Mouse (Mus musculus) liver, embryonic 14.5 days (tissue): Measurements from ENCODE around the gene Trp53bp1. TPM values are rescaled to one million over a fixed set of nuclear protein-coding genes. Genes with fewer than 3 reads are reported as not detected.

Source experiments
- ATAC-seq: fragments of 200-750 bp; cut with Nextera tagmentation; 2 replicates; pipeline ENCODE4 v1.8.0; 2017; ENCODE audit warnings: moderate number of reproducible peaks, mild to moderate bottlenecking, moderate library complexity; ENCODE audit not compliant: insufficient read depth
- DNase-seq, 3 experiments: peaks; one replicate each; pipeline ENCODE4 v3.0.0-alpha.2; 2012 to 2013; ENCODE audit warnings: low read depth in 3 of 3, low spot score in 3 of 3
- H3K27ac ChIP-seq: fragments of 300-500 bp; sonication (generic); 2 replicates; pipeline ENCODE4 v1.5.1; 2014; ENCODE audit warnings: moderate library complexity, mild to moderate bottlenecking, control low read depth, inconsistent platforms
- H3K27me3 ChIP-seq: fragments of 300-500 bp; sonication (generic); 2 replicates; pipeline ENCODE4 v1.6.1; 2014; ENCODE audit warnings: mild to moderate bottlenecking, low read length, moderate library complexity; ENCODE audit not compliant: control insufficient read depth, insufficient read depth
- H3K36me3 ChIP-seq: fragments of 300-500 bp; sonication (generic); replicated peaks from 2 replicates; pipeline ENCODE4 v1.6.1; 2014; ENCODE audit warnings: low read depth; ENCODE audit not compliant: control insufficient read depth, insufficient read depth
- H3K4me1 ChIP-seq, 2 experiments: fragments of 200-500 bp in 1 of 2; fragments of 300-500 bp in 1 of 2; sonication (generic) in 1 of 2; replicated peaks; 2 replicates each; pipeline ENCODE4 v1.6.1; 2012 to 2014; ENCODE audit warnings: antibody characterized with exemption in 1 of 2, inconsistent platforms in 1 of 2, low read length in 1 of 2; ENCODE audit not compliant: control insufficient read depth in 2 of 2, insufficient read depth in 2 of 2
- H3K4me2 ChIP-seq: fragments of 300-500 bp; sonication (generic); 2 replicates; pipeline ENCODE4 v1.6.1; 2014; ENCODE audit warnings: low read depth, mild to moderate bottlenecking, control low read depth, moderate library complexity
- H3K4me3 ChIP-seq, 2 experiments: fragments of 200-500 bp in 1 of 2; fragments of 300-500 bp in 1 of 2; sonication (generic) in 1 of 2; 2 replicates each; pipeline ENCODE4 v1.5.1; 2012 to 2014; ENCODE audit warnings: low read depth in 2 of 2, low read length in 2 of 2, mild to moderate bottlenecking in 2 of 2, control low read depth in 1 of 2, inconsistent platforms in 1 of 2, moderate library complexity in 1 of 2; ENCODE audit not compliant: insufficient read depth in 1 of 2
- H3K9ac ChIP-seq: fragments of 300-500 bp; sonication (generic); replicated peaks from 2 replicates; pipeline ENCODE4 v1.6.1; 2014; ENCODE audit warnings: mild to moderate bottlenecking, control low read depth, moderate library complexity
- H3K9me3 ChIP-seq: fragments of 300-500 bp; sonication (generic); 2 replicates; pipeline ENCODE4 v1.6.1; 2016; ENCODE audit warnings: low read length, mixed read lengths; ENCODE audit not compliant: control insufficient read depth
- CTCF ChIP-seq: IDR thresholded peaks from 2 replicates; pipeline ENCODE4 v1.5.1; 2016; ENCODE audit warnings: antibody characterized with exemption, low read depth, control low read depth
- EP300 ChIP-seq: IDR thresholded peaks from 2 replicates; pipeline ENCODE4 v1.6.1; 2016; ENCODE audit warnings: antibody characterized with exemption, low read depth
- WGBS: fragments of 180-500 bp; shearing (Covaris S2); extraction: QIAGEN DNeasy Blood & Tissue Kit; methylation state at CpG from one replicate; pipeline ENCODE4 v1.1.7; 2014; ENCODE audit not compliant: insufficient replicate concordance; 5-methylcytosine and 5-hydroxymethylcytosine counted together
- polyA plus RNA-seq, 2 experiments: library from polyadenylated mRNA; depleted of rRNA in 1 of 2; stranded (reverse) in 1 of 2; unstranded in 1 of 2; fragments of >200 nt; fragmentation: Nextera tagmentation in 1 of 2; extraction: Ambion mirVana in 1 of 2; gene quantifications; 2 replicates each; pipeline versions ENCODE4 v1.2.1 to v1.2.3; 2012 to 2014

Trp53bp1 gene
- polyA plus RNA-seq, 2 experiments, result 14.1 to 17.0 TPM

DNA sequence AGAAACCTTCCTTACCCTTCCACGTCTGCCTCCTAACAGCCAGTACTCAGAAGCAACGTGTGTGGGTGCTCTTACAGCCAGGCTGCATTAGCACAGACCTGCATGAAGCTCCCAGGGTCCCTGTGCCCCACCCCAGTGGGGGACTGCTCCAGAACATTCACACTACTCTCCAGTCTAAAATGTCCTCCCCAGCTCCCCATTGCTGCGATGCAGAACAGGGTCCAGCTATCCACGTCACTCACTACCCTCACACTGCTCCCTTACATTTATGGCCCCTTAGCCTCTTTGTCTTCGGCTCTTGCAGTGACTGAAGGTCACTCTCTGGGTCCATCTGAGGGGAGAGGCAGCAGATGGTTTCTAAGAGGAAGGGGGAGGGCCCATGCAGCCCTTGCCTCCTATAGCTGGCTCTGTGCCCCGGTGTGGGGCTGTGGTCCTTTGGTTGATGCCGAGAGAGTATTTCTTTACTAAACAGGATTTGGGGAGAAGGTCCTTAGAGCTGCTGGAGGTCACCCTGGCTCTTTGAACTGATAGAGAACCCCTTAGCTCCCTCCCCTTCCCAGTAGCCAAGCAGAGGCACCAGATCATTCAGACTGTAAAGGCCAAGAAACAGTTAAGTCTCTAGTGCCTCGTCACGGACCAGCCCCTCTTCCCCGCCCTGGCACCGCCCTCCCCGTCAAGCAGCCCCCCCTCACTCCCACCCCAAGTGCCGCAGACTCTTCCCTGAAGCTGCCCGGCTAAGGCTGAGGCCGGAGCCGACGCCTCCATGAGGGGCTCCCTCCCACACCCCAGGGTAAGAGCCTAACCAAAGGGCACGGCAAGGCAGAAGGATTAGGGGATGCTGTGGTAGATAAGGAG, 23.8 kb upstream of the Trp53bp1 start:
- no peak overlapping the region for H3K27ac ChIP-seq
- H3K9me3 ChIP-seq, result no peaks in the 10 kb centered on the region
- TF ChIP-seq EP300, result no peak
- ATAC-seq, result no peak
- WGBS, result 3% methylated on average over 18 of the region's 18 CpGs
- no peak overlapping the region for H3K9ac ChIP-seq
- H3K27me3 ChIP-seq, result peaks cover 86% of the 10 kb centered on the region
- H3K4me2 ChIP-seq, result peak overlapping the region; percentile 8; the same call in 1 of the 2 replicates
- H3K4me3 ChIP-seq, result peak overlapping the region in 1 of 2 experiments; percentile 15; a peak in 1 of 4 replicates
- no peak for DNase-seq
- H3K4me1 ChIP-seq, result peaks cover 0 to 7% of the 10 kb centered on the region in 2 experiments; a peak in 2 of 4 replicates
- H3K36me3 ChIP-seq, result no peaks in the 10 kb centered on the region

DNA sequence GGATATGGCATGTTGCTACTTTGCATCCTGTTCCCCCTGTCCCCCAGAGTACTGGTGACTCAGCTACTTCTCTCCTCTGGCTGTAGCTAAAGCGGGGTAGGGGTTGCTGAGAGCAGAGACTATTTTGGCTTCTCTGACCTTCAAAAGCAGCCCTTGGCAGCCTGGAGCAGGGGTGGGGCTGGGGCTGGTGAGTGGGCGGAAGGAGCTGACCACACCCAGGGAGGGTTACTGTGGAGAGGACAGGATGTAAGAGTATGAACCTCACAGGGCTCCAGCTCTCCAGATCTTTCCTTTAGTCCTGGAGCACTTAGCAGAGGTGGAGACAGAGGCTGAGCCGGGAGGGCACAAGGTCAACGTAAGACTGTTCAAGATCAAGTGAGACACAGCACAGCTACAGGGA, 23.0 kb upstream of the Trp53bp1 start:
- WGBS, result 12% methylated on average over 4 of the region's 4 CpGs
- TF ChIP-seq CTCF (no peak), EP300 (no peak)
- Histone ChIP-seq H3K4me2 (no peak overlapping the region), H3K27me3 (peaks cover 86% of the 10 kb centered on the region), H3K36me3 (no peaks in the 10 kb centered on the region), H3K4me3 (no peak overlapping the region), H3K9ac (no peak overlapping the region), H3K27ac (no peak overlapping the region), H3K4me1 (peaks cover 0 to 11% of the 10 kb centered on the region in 2 experiments; a peak in 3 of 4 replicates), H3K9me3 (no peaks in the 10 kb centered on the region)
- ATAC-seq (no peak), DNase-seq (no peak)

DNA sequence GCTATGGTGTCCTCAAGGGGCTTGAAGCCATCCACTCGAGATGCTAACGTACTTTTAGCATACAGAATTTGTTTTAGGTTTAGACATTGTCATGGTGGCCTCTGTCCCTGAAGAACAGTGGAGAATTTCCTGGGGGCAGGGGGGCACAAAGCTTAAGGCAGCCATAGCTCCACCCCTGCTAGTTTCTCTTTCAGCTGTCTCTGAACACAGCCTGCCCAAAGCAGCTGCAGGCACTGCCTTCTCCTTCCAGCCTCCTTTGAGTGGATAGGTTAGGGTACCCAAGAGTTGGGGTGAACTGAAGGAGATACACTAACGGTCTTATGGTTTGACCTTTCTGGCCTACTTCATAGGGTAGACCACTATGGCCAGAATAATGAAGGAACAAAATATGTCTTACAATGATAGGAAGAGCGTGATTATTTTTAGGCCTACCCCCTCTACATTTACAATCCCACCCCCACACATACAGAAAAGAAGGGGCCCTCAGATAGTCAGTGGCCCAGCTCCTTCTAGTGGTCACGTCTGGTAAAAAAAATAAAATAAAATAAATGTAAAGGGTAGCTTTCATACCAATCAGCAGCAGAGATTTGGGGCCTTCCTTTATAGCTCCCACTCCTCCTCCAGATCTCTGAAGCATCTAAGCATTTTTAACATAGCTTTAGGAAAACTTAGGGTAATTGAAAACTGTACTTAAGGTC, 21.3 kb upstream of the Trp53bp1 start:
- Histone ChIP-seq H3K36me3 (no peaks in the 10 kb centered on the region), H3K9ac (no peak overlapping the region), H3K27ac (no peak overlapping the region), H3K4me2 (no peak overlapping the region), H3K9me3 (no peaks in the 10 kb centered on the region), H3K27me3 (peaks cover 93% of the 10 kb centered on the region), H3K4me1 (peaks cover 0 to 11% of the 10 kb centered on the region in 2 experiments; a peak in 3 of 4 replicates), H3K4me3 (no peak overlapping the region)
- DNase-seq (no peak), ATAC-seq (no peak)
- WGBS, result 49% methylated on average over 5 of the region's 5 CpGs
- TF ChIP-seq EP300 (no peak), CTCF (no peak)

DNA sequence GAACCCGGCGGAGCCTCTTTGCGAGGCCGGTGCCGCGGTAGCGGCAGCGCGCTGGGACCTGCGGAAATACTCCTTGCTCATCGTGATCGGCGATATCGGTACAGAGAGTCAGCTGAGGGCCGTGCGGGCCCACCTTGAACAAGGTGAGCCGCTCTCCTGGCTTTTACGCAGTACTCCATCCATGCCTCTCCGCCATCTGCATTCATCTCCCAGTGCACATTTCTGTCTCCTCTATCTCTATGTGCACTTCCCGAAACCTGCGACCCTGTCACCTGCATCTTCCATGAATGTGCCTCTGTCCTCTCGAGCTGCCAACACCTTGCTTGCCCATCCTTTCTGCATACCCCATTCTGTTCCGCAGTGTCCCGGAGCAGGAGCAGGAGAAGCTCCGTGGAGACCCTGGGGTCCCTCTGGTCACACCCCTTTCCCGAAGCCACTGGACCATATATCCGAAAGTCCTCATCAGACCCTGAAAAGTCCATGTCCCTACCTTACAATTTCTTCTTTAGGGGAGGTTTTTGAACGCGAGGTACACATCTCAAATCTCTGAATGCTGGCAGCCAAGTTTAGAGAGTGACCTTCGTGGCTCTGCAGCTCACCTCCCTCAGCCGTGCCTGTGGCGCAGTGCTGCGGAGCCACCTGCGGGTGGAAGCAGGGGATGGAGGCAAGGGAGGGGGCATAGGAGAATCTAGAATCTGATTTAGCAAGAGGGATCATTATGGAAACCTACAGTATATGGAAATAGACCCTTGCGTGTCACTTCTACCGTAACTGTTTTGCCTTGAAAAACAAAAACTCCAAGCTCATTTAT, 18.7 kb upstream of the Trp53bp1 start:
- no peak for ATAC-seq
- Histone ChIP-seq H3K9me3 (no peaks in the 10 kb centered on the region), H3K4me2 (peak overlapping the region; percentile 68), H3K27ac (no peak overlapping the region), H3K4me1 (peaks cover 0 to 11% of the 10 kb centered on the region in 2 experiments; a peak in 3 of 4 replicates), H3K36me3 (no peaks in the 10 kb centered on the region), H3K4me3 (peak overlapping the region; percentile 37 to 53), H3K9ac (no peak overlapping the region), H3K27me3 (peaks cover 70% of the 10 kb centered on the region)
- peak; percentile 52 for TF ChIP-seq CTCF
- no peak for TF ChIP-seq EP300
- DNase-seq, result no peak
- WGBS, result 7% methylated on average over 36 of the region's 36 CpGs
